Mouse (Mus musculus): ENCODE data around the gene Clps. TPM values are rescaled to one million over a fixed set of nuclear protein-coding genes. Genes with fewer than 3 reads are reported as not detected.

Clps gene
- polyA plus RNA-seq, 1 experiment from 2014 or later: not detected

- no peak overlapping the region for H3K4me3 ChIP-seq (ENCODE audit: low read depth, low read length)
- H3K4me1 ChIP-seq (ENCODE audit: control insufficient read depth, insufficient read depth, low read length): no peaks in the 10 kb centered on the region; the same call in 1 of the 2 replicates
- no peak overlapping the region for H3K4me2 ChIP-seq (ENCODE audit: low read length)
- no peak overlapping the region for H3K27ac ChIP-seq (ENCODE audit: low read depth, low read length)
- no peaks in the 10 kb centered on the region for H3K36me3 ChIP-seq (ENCODE audit: control insufficient read depth, insufficient read depth, low read length)
- H3K27me3 ChIP-seq (replicated peaks; ENCODE audit: control insufficient read depth, insufficient read depth, low read length): no peaks in the 10 kb centered on the region
- no peak for DNase-seq (ENCODE audit: low spot score)
- 40% methylated on average over 9 of the region's 9 CpGs for WGBS
- no peak for ATAC-seq
- H3K9me3 ChIP-seq (replicated peaks; ENCODE audit: control insufficient read depth, low read length): no peaks in the 10 kb centered on the region
- H3K9ac ChIP-seq (ENCODE audit: low read length): no peak overlapping the region
These were observed 48.7 kb downstream of the Clps start for GRCm38 (mm10) chr17:28511616-28512541.

GRCm38 (mm10) chr17:28510445-28511342, 49.9 kb downstream of the Clps start:
- no peaks in the 10 kb centered on the region for H3K36me3 ChIP-seq (ENCODE audit: control insufficient read depth, insufficient read depth, low read length)
- 6% methylated on average over 28 of the region's 28 CpGs for WGBS
- DNase-seq (ENCODE audit: low spot score) (no peak), ATAC-seq (no peak)
- H3K9me3 ChIP-seq (replicated peaks; ENCODE audit: control insufficient read depth, low read length): no peaks in the 10 kb centered on the region
- H3K9ac ChIP-seq (ENCODE audit: low read length): no peak overlapping the region
- H3K4me3 ChIP-seq (ENCODE audit: low read depth, low read length): no peak overlapping the region
- no peaks in the 10 kb centered on the region; the same call in 1 of the 2 replicates for H3K4me1 ChIP-seq (ENCODE audit: control insufficient read depth, insufficient read depth, low read length)
- H3K27me3 ChIP-seq (replicated peaks; ENCODE audit: control insufficient read depth, insufficient read depth, low read length): no peaks in the 10 kb centered on the region
- peak overlapping the region; percentile 14; the same call in 1 of the 2 replicates for H3K4me2 ChIP-seq (ENCODE audit: low read length)
- no peak overlapping the region for H3K27ac ChIP-seq (ENCODE audit: low read depth, low read length)

Small RNAs within 50 kb of the gene (microRNA-seq; reads per million reads assigned to microRNA genes)
- gene Gm25195 (not detected), gene Mir6969 (not detected)

Other genes with a start within 250 kb of the Clps start
- gene Fance, start 247.2 kb downstream of the Clps start, polyA plus RNA-seq (2014; fragmentation: Nextera tagmentation; extraction: Ambion mirVana): 21.7 and 24.5 TPM in 2 replicates
- 360 and 532 TPM in 2 replicates for gene Rpl10a, start 232.3 kb downstream of the Clps start, polyA plus RNA-seq (2014; fragmentation: Nextera tagmentation; extraction: Ambion mirVana)
- gene Tead3, start 209.9 kb downstream of the Clps start, polyA plus RNA-seq (2014; fragmentation: Nextera tagmentation; extraction: Ambion mirVana): 1.8 and 2.4 TPM in 2 replicates
- 1.3 and 1.5 TPM in 2 replicates for gene Tulp1, start 195.5 kb downstream of the Clps start, polyA plus RNA-seq (2014; fragmentation: Nextera tagmentation; extraction: Ambion mirVana)
- gene Fkbp5, start 43.2 kb downstream of the Clps start, polyA plus RNA-seq (2014; fragmentation: Nextera tagmentation; extraction: Ambion mirVana): 11.7 and 11.9 TPM in 2 replicates
- not detected in 2 replicates for gene Armc12, start 30.0 kb downstream of the Clps start, polyA plus RNA-seq (2014; fragmentation: Nextera tagmentation; extraction: Ambion mirVana)
- not detected in 2 replicates for gene Clpsl2, start 11.4 kb downstream of the Clps start, polyA plus RNA-seq (2014; fragmentation: Nextera tagmentation; extraction: Ambion mirVana)
- gene Lhfpl5, start 14.9 kb upstream of the Clps start, polyA plus RNA-seq (2014; fragmentation: Nextera tagmentation; extraction: Ambion mirVana): 3.9 and 4.5 TPM in 2 replicates
- gene Srpk1, start 61.9 kb upstream of the Clps start, polyA plus RNA-seq (2014; fragmentation: Nextera tagmentation; extraction: Ambion mirVana): 126 and 142 TPM in 2 replicates
- gene Slc26a8, start 129.5 kb upstream of the Clps start, polyA plus RNA-seq (2014; fragmentation: Nextera tagmentation; extraction: Ambion mirVana): 0.88 and 1.3 TPM in 2 replicates
- 26.5 and 27.2 TPM in 2 replicates for gene Mapk14, start 130.6 kb upstream of the Clps start, polyA plus RNA-seq (2014; fragmentation: Nextera tagmentation; extraction: Ambion mirVana)
- 0.52 and 0.61 TPM in 2 replicates for gene AC170998.1, start 165.3 kb upstream of the Clps start, polyA plus RNA-seq (2014; fragmentation: Nextera tagmentation; extraction: Ambion mirVana)
- gene Mapk13, start 208.5 kb upstream of the Clps start, polyA plus RNA-seq (2014; fragmentation: Nextera tagmentation; extraction: Ambion mirVana): 0.57 and 0.67 TPM in 2 replicates
- 5.0 and 5.4 TPM in 2 replicates for gene Brpf3, start 240.3 kb upstream of the Clps start, polyA plus RNA-seq (2014; fragmentation: Nextera tagmentation; extraction: Ambion mirVana)

Data from forebrain, embryonic 14.5 days (tissue).